Mouse (Mus musculus) cerebellum, adult 18-20 months (tissue): ENCODE data around the gene Tent4a.

Source experiments
- DNase-seq, 2 experiments: peaks; one replicate each; pipeline ENCODE4 v3.0.0; 2021

Tent4a gene

DNA sequence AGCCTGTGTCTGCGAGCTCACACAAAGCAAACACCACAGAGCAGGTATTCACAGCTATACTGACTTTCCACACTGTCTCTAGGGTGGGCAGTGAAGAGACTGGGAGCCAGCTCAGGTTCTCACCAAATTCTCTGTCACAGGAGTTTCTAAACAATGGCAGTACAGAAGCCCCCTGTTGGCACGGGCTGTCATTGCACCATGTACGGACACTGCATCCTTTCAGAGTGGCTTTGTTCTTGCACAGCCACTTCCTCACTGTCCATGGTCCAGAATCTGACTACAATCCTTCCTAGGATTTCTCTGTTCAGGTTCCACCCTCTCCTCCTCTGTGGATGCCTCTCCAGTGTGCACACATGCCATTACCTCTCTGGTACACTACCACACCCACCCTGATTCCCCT, 10.6 kb upstream of the Tent4a start:
- no peak for DNase-seq

DNA sequence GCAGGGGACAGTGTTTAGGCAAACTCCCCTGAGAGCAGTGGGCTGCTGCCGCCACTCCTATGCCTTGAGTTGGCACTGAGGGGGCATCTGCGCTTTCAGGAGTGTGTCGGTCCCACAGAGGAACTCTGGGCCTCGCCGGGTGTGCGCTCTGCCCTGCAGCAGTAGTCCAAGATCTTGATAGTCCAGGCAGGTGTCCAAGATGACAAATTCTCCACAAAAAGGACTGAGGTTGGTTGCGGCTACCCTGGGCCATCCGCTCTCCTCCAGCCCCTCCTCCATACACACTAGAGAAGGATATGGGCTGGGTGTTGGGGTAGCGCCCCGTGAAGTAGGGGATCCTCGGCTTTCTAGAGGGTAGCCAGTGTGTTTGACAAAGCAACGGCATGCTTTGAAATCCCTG, 9.2 kb upstream of the Tent4a start:
- DNase-seq: no peak

DNA sequence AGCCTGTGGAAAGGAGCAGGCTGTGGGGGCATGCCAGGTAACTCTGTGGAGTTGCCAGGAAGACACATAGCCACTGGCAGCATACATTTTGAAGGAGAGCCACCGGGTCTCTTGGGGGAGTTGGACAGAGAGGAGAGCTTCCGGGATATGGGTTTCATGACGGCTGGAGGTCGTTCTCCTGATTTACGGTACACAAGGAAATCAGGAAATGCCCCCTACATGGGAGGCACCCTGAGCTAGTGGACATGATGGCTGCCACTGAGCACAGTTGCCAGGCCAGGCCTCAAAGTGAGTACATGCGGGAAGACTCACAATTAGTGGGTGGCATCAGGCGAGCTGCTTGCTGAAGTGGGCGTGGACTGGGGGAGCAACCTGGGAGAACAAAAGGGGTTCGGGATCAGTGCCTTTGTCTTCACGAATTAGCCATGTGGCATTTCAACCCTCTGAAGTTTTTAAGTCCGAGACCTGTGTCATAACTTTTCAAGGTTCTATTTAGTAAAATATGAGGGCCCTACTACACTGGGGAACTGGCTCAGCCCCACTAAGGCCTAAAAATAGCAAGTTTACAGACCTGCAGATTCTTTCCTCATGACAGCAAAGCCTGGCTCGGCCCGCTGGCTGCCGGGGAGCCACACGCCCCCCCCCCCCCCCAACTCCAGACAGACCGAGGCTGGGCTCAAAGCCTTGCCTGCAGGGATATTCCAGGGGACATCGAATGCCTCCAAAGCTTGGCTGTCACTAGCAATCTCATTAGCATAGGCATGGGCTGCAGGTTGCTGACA, 8.3 kb upstream of the Tent4a start:
- no peak for DNase-seq

DNA sequence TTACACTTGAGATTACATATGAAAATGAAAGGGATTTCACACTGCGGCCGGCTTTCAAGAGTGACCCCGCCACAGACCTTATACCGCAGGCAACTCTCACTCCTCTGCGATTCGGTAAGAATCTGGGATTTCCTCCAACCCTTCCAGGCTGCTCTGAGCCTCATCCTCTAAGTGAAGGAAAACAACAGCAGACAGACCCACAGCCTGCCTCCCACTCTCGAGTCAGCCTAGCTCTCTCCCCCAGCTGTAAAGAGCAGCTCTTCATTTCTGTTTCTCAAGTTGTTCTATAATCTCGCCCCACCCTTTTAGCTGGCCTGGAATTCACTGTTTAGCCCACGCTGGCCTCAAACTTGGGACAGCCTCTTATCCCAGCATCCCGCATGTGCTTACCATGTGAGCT, 7.4 kb upstream of the Tent4a start:
- no peak for DNase-seq

DNA sequence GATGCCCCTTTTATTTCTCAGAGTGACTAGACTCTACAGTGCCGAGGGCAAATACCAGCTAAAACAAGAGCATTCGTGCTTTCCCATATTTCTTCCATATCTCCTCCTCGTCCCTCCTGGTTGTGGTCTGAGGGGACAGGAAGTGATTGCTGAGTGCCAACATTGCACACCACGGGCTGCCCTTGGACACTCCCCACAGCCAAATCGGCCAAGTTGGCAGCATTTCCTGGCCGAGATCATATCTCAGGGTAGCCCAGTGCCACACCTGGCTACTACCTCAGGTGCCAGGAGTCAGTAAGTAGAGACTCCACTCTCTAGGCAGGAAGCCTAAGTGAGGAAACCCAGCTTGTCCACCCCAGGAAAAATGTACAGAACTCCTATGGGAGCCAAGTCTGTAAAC, 6.8 kb upstream of the Tent4a start:
- DNase-seq: no peak

DNA sequence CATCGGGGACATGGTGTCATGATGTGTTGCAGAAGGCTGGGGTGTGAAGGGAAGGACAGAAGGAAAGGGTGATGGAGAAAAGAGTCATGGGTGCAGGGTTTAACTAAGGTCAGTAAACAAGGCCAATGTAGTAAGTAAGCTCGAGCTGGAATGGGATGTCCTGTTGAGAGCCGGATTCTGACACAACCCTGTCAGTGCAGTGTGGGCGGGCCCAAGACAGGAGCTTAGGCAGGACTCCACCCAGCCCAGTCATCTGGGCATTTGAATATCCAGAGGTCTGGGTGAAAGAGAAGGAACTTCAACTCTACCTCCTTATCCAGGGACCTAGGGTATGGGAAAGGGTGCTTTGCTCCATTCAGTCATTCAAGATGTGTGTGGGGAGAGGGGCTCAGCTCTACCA, 3.9 kb upstream of the Tent4a start:
- no peak for DNase-seq

DNA sequence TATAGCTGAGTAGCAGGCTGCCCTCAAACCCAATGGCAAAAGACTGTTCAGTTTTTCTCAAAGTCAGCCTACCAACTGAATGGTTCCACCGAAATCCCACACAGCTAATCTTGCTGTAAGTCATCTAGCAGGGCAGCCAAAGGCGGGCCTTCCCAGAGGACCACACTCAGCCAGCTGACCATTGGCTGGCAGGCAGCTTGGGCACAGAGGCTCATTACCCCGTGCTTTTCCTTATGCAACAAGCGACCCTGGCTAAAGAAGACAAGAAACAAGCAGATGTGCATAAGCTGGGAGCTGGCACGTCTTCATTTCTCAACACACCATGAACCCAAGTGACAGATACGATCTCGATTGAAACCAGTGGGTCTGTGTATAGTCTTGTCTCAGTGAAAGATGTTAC, 2.9 kb upstream of the Tent4a start:
- DNase-seq: no peak

DNA sequence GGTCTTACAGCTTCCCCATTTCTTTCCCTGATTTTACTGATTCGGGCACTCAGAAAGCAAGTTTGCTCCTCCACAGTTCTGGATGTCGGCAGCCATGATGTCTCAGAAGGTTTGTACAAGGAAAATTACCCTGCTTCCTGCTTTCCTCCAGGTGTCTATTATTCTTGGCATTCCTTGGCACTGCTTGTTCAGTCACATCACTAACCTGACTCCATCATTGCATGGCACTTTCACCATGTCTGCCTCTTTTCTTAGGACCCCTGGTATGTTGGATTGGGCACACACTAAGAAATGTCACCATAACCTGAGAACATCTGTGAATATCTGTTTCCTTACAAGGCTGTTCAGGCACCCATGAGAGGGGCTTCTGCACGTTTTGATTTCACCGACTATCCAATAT, 1.6 kb upstream of the Tent4a start:
- DNase-seq: no peak

DNA sequence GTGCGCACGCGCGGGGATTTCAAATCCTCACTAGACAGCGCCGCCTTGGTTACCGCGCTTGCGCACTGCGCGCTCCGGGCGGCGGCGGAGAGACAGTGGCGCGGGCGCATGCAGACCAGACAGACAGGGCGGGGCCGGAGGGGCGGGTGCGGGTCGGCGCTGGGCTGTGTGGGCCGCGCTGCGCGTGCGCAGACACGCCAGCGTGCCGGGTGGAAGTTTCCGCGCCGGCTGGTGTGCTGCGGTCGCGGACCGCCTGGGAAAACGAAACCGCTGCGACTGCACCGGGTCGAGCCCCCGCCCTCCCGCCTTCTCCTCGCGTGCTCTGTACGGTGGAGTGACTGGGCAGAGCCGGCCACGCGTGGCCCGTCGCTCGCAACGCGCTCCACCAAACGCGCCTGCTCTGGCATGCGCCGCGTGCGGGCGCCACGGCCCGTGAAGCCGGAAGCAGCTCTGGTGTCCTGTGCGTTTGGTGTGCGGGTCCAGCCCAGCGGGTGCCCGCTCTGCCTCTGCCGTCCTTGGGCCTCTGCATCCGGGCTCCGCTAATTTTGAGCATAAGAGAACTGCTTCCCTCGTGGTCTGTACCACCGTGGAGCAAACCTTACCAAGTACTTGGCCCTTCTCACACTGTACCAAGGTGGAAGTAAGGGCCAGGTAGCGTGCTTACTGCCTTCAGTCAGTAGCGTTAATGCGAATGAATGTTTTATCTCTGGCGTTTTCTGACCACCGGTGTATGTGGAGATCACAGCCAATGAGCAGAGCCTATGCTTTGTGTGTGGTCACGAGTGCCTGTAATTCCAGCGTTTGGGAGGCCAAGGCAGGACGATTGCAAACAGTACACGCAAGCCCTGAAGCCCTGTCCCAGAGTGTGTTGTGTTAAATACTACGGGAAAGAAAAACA, 486 bp upstream of the Tent4a start:
- peak; percentile 97 to 100 for DNase-seq

DNA sequence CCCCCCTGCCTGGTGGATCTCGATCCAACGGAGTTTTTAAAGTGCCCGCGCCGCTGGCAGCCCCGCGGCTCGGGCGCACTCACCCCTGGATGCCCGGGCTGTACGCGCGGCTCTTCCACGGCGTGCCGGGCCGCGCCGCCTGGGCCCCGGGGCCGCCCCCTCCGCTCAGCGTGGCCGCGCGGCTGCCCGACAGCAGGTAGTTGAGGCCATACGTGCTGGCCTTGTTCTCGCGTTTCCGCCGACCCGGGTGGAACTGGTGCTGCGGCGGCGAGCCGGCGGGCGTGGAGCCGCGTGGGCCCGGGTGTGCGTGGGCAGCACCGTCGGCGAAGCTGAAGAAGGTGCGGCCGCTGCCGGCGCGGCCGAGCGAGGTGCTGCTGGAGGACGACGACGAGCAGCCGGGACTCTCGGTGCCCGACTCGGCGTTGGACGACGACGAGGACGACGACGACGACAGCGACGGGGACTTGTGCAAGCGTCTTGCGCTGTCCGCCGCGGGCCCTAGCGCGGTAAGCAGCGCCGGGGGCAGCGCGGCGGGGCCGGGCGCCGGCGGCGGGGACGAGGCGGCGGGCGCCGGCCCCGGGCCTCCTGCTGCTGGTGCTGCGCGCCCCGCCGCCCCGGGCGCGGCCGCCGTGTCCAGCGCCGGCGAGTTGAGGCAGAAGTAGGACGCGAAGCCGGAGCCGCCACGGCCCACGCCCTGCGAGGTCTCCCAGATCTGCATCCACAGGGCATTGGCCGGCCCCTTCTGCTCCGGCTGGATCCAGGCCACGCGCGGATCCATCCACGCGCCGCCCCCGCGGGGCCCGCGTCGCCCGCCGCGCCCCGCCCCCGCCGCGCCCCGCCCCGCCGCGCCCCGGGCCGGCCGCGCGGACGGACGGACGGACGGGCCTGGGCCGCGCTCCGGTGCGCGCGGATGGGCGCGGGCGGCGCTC, 748 bp downstream of the Tent4a start, which contains the start of gene Nsun2:
Gene Nsun2 (plus strand): TSS at position 342 of the 929 bp plus-strand sequence.
- DNase-seq: peak; percentile 74 to 85

DNA sequence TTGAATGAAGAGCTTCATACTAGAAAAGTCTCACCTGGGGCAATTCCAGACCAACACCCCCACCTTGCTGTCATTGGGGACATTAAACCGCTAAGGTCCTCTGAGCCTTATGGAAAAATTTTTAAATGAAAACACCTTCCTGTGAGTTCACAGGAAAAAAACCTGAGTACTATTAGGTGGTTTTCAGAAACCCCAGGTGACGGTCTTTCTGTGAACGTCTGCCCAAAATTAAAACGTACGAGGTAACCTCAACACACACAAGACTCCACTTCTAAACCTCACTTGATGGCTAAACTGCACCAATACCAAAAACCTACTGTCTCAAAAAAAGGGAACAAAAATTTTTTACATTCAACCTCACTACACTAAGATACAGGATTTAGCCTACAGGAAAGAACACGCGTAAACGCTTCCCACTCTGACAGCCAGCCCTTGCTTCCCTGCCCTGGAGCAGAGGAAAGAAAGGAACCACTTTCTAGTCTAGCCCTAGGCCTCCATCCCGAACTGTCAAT, 1.5 kb downstream of the Tent4a start:
- no peak for DNase-seq

DNA sequence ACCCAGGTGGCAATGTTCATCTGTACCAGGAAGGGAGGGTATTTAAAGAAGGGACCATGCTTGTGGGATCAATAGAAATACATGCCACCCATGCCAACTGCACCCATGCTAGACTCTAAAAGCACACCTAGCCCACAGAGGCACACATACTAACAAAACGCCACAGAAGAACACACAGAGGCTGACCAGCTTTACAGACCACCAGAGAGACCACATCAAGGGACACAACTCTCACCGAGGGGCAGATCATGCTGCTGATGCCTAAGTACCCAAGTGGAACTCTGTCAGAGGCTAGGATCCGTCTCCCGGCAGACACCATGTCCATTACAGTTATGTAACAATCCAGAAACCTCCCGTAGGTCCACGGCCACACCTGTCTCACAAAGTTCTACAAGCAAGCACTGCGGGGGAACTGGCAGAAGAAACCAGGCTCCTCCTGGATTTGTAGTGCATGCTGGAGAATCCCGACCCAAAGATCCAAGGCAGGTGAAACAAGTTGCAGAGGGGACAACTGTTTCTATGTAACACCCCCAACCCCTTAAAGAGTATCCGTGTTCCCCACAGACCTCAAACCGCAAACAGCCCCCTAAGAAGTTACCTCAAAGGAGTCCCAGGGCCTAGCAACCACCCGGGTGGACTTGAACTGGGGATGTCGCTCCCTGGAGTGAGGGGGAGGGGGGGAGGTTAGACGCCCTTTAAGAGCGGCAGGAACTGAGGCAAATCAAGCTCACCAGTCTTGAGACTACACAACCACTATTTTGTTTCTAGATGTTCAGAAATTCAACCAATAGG, 2.1 kb downstream of the Tent4a start:
- peak; percentile 48 to 57 for DNase-seq

DNA sequence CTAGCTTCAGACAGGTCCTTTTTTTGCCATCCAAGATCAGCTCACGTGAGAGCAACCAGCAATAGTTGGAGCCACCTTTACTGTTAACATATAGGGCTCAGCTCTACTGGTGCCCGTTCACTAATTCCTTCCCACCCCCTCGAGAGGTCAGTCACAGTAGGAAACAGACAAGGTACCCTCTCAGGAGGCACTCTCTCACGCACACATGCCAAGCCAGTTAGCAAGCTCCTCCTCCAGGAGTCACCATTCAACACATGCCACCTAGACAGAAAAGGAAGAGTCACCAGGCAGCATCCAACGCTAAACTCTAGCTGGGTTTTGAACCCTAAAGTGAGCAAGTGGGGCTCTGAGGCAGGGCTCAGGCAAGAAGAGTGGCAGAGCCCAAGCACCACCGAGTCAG, 3.0 kb downstream of the Tent4a start:
- DNase-seq: peak in 1 of 2 experiments; percentile 40

DNA sequence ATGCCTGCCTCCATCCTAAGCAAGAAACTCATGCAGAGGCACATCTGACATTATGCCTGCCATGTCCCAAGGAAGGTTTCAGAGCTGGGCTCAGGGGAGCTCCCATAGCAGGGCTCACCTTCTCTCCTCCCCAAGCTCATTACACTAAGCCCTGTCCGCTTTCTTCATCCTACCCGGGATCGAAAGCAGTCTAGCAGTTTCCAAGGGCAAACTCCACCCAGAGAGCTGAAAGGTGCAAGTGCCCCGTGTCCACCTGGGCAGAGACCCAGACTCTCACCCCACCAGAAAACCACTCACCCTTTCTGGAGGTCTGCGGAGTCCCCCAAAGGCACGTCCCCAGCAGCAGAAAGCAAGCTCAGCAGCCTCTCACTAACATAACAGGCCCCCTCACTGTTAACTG, 3.5 kb downstream of the Tent4a start:
- peak in 1 of 2 experiments; percentile 33 for DNase-seq

DNA sequence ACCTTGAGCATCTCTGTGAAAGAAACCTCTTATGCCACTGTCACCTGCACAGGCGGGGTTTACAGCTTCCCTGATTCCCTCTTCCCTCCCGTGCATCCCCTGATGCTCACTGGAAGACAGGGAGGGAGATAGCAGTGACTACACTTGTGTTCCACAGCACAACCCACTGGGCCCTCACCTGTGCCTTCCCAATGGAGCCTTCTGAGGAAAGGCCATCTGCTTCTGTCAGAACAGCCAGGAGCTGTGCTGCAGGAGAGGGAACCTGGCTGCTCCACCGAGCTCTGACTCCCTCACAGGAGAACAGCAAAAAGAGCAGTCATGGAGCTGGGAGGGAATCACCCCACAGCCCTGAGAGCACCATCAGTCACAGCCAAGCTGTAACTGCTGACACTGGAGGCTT, 4.3 kb downstream of the Tent4a start:
- peak; percentile 64 to 75 for DNase-seq

DNA sequence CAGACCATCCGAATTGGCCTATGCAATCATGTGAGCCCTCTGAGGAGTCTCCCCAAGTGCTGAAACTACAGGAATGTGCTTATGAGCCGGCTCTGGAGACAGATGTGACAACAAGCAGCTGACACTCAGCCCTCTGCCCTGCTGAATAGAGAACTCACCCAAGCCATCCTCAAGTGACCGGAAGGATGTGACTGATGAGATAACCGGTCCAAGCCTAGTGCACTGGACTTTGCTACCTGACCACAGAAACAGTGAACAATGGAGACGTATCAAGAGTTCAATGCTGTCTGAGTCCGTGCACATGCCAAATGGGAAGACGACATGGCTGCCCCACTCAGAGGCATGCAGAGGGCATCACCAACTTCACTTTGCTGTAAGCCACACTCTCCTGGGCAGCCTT, 5.9 kb downstream of the Tent4a start:
- no peak for DNase-seq

DNA sequence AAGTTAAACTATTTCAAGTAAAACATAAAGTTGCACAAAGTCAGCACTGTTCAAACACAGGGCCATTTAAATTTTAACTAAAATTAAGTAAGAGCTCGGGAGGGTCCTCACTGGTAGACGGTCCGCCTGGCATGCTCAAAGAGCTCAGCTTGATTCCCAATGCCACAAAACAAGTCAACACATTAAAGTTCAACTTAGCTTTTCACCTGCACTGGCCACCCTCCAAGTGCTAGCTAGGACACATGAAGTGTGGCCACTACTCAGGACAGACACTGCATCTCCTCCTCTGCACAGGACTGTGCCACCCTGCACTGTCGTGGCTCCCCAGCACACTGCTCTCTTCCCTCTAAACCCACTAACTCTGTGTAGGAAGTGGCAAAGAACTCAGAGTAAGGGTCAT, 8.6 kb downstream of the Tent4a start:
- DNase-seq: no peak

DNA sequence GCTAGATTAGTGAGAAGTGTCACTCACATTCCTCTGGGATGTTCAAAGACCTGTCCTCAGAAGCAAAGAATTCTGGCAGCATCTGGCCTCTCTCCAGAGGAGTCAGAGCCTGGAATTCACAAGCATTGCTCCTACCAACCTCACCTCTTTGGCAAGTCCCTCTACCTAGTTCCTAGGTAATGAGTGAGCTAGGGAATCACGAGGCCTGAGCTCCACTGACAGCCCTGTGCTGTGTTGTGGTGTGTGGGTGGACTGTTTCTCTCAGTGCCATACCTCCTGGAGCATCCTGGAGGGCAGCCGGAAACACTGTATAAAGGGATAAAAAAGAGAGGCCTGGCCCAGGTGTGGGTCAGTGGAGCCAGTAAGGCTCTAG, 10.3 kb downstream of the Tent4a start:
- DNase-seq: peak; percentile 48 to 52

DNA sequence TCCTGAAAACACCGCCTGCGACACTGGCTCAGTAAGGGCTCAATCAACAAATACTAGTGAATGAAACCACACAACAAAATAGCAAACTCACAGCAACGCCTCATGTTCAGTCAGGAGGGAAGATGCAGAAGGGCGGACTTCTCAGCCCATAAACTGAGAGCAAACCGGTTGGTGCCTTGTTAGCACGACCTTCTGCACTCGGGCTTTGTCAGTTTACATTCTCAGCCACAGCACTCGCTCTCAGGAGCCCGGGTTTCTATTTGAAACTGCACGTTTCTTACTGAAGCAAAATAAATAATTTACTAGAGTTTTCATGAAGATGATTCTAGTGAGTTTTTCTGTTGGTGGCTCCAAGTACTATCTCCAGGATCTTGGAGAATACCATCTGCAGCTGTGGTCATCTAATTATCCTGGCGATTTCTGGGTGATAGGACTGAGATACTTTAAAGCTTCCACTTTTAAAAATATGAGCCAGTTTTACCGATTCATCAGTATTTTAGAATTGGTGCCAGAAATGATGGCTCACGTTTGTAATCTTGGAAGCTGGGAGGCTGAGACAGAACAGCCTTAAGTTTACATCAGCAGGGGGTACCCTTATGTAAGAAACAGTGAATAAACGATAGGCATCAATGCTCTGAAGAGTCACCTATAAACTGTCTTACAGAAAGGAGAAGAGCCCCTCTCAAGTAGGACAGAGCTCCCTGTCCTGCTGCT, 10.8 kb downstream of the Tent4a start:
- DNase-seq: no peak

DNA sequence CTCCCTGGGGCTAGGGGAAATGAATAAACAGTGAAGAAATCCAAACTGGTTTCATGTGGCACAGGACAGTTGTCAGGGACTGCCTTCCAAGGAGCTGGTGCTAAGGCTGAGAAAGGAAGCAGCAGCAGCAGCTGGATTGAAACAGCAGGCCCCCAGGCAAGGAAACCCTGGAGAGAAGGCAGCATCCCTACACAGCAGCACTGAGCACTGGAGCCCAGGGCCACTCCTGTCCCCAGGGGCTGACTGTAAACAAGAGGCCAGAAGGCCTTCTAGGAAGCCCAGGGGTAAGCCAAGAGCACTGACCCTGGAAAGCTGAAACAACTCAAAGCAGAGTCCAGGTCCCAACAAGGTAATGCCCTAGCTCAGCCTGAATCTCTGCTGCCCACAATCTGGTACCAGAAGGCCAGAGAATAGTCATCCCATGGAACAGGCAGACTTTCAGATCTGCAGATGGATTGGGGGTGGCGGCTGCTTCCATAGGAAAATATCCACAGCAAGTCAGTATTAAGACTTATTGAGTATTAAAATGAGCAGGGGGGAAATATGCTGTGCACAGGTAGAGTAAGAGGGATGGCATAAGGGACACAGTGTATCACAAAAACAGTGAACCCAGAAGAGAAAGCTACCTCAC, 12.1 kb downstream of the Tent4a start:
- DNase-seq: peak; percentile 47 to 53

DNA sequence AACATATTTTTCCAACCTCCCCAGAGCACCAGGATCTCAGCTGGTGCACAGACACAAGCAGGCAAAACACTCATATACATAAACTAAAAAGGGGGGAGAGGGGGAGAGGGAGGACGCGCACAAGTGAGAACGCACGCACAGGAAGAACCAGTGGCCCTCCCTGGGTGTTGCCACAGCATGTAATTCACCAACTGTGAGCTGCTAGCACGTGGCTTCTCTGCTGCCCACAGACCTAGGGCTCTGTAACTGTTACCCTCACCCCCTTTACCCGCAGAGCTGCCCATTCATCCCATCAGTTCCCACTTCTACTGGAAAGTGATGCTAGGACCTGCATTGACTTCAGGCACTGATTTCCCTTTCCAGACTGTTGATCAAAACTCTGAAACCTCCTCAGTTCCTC, 15.3 kb downstream of the Tent4a start:
- DNase-seq: no peak
